Mouse (Mus musculus) limb, embryonic 10.5 days (tissue): ENCODE results near the gene Phldb3. TPM values are rescaled to one million over a fixed set of nuclear protein-coding genes. Genes with fewer than 3 reads are reported as not detected.

Experiments used
- DNase-seq: peaks from one replicate; pipeline ENCODE4 v3.0.0-alpha.2; 2017; ENCODE audit warnings: low spot score
- H3K27ac ChIP-seq: fragments of 300-500 bp; sonication (generic); 2 replicates; pipeline ENCODE4 v1.5.1; 2016; ENCODE audit warnings: mild to moderate bottlenecking
- H3K27me3 ChIP-seq: fragments of 300-500 bp; sonication (generic); 2 replicates; pipeline ENCODE4 v1.6.1; 2016; ENCODE audit warnings: low read depth, mild to moderate bottlenecking; ENCODE audit not compliant: poor library complexity, severe bottlenecking
- H3K36me3 ChIP-seq: fragments of 300-500 bp; sonication (generic); 2 replicates; pipeline ENCODE4 v1.6.1; 2016; ENCODE audit warnings: mild to moderate bottlenecking, moderate library complexity
- H3K4me1 ChIP-seq: fragments of 300-500 bp; sonication (generic); 2 replicates; pipeline ENCODE4 v1.6.1; 2016
- H3K4me3 ChIP-seq: fragments of 300-500 bp; sonication (generic); 2 replicates; pipeline ENCODE4 v1.5.1; 2016; ENCODE audit warnings: mild to moderate bottlenecking, moderate library complexity
- H3K9me3 ChIP-seq: fragments of 300-500 bp; sonication (generic); replicated peaks from 2 replicates; pipeline ENCODE4 v1.6.1; 2016; ENCODE audit warnings: mild to moderate bottlenecking
- WGBS: fragments of 180-500 bp; shearing (Covaris S2); methylation state at CpG from one replicate; pipeline ENCODE4 v1.1.7; 2016; 5-methylcytosine and 5-hydroxymethylcytosine counted together
- polyA plus RNA-seq: library from polyadenylated mRNA; unstranded; fragments of >200 nt; fragmentation: Nextera tagmentation; extraction: Ambion mirVana; gene quantifications from 2 replicates; pipeline ENCODE4 v1.2.1, GENCODE M21; 2016

The Phldb3 gene
- polyA plus RNA-seq, 1 experiment from 2014 or later = 0.14 TPM

- peaks cover 9% of the 10 kb centered on the region for H3K27me3 ChIP-seq
- H3K27ac ChIP-seq = no peak overlapping the region
- 87% methylated on average over 7 of the region's 7 CpGs for WGBS
- DNase-seq = no peak
- H3K4me1 ChIP-seq = no peaks in the 10 kb centered on the region
- no peaks in the 10 kb centered on the region for H3K9me3 ChIP-seq
- H3K4me3 ChIP-seq = no peak overlapping the region
- no peaks in the 10 kb centered on the region for H3K36me3 ChIP-seq
These were observed 35.9 kb downstream of the Phldb3 start for GRCm38 (mm10) chr7:24646486-24646885.

- 25% methylated on average over 7 of the region's 7 CpGs for WGBS
- no peaks in the 10 kb centered on the region for H3K4me1 ChIP-seq
- no peaks in the 10 kb centered on the region for H3K36me3 ChIP-seq
- no peaks in the 10 kb centered on the region for H3K27me3 ChIP-seq
- no peak overlapping the region for H3K4me3 ChIP-seq
- no peaks in the 10 kb centered on the region for H3K9me3 ChIP-seq
- DNase-seq = peak; percentile 78
- no peak overlapping the region for H3K27ac ChIP-seq
These were observed 43.1 kb downstream of the Phldb3 start for GRCm38 (mm10) chr7:24653681-24654080.

- Histone ChIP-seq H3K4me1 (no peaks in the 10 kb centered on the region), H3K36me3 (no peaks in the 10 kb centered on the region), H3K9me3 (no peaks in the 10 kb centered on the region), H3K4me3 (no peak overlapping the region), H3K27me3 (no peaks in the 10 kb centered on the region), H3K27ac (no peak overlapping the region)
- DNase-seq = no peak
- 67% methylated on average over 12 of the region's 12 CpGs for WGBS
These were observed 49.3 kb downstream of the Phldb3 start for GRCm38 (mm10) chr7:24659737-24660357.

GRCm38 (mm10) chr7:24661118-24661904 is 50.7 kb downstream of the Phldb3 start:
- no peak for DNase-seq
- WGBS = 78% methylated on average over 17 of the region's 17 CpGs
- no peaks in the 10 kb centered on the region for H3K4me1 ChIP-seq
- H3K27ac ChIP-seq = no peak overlapping the region
- H3K4me3 ChIP-seq = no peak overlapping the region
- H3K9me3 ChIP-seq = no peaks in the 10 kb centered on the region
- H3K36me3 ChIP-seq = no peaks in the 10 kb centered on the region
- no peaks in the 10 kb centered on the region for H3K27me3 ChIP-seq

- WGBS = 14% methylated on average over 8 of the region's 8 CpGs
- Histone ChIP-seq H3K27me3 (no peaks in the 10 kb centered on the region), H3K27ac (no peak overlapping the region), H3K9me3 (no peaks in the 10 kb centered on the region), H3K36me3 (no peaks in the 10 kb centered on the region), H3K4me1 (no peaks in the 10 kb centered on the region), H3K4me3 (no peak overlapping the region)
- peak; percentile 84 for DNase-seq
These were observed 52.0 kb downstream of the Phldb3 start for GRCm38 (mm10) chr7:24662575-24662974.

- Histone ChIP-seq H3K4me3 (no peak overlapping the region), H3K9me3 (no peaks in the 10 kb centered on the region), H3K4me1 (no peaks in the 10 kb centered on the region), H3K27me3 (no peaks in the 10 kb centered on the region), H3K36me3 (no peaks in the 10 kb centered on the region), H3K27ac (no peak overlapping the region)
- 44% methylated on average over 8 of the region's 8 CpGs for WGBS
- no peak for DNase-seq
These were observed 53.7 kb downstream of the Phldb3 start for GRCm38 (mm10) chr7:24664301-24664700.

- H3K4me1 ChIP-seq = no peaks in the 10 kb centered on the region
- no peak overlapping the region for H3K27ac ChIP-seq
- WGBS = 83% methylated on average over 9 of the region's 9 CpGs
- DNase-seq = no peak
- H3K36me3 ChIP-seq = no peaks in the 10 kb centered on the region
- H3K4me3 ChIP-seq = no peak overlapping the region
- H3K9me3 ChIP-seq = no peaks in the 10 kb centered on the region
- H3K27me3 ChIP-seq = no peaks in the 10 kb centered on the region
These were observed 54.4 kb downstream of the Phldb3 start for GRCm38 (mm10) chr7:24664959-24665358.

GRCm38 (mm10) chr7:24671944-24672439 is 61.4 kb downstream of the Phldb3 start:
- H3K4me1 ChIP-seq = no peaks in the 10 kb centered on the region
- no peak overlapping the region for H3K27ac ChIP-seq
- no peak for DNase-seq
- H3K27me3 ChIP-seq = no peaks in the 10 kb centered on the region
- no peaks in the 10 kb centered on the region for H3K9me3 ChIP-seq
- no peaks in the 10 kb centered on the region for H3K36me3 ChIP-seq
- WGBS = 92% methylated on average over 23 of the region's 23 CpGs
- no peak overlapping the region for H3K4me3 ChIP-seq

GRCm38 (mm10) chr7:24676575-24676974 is 66.0 kb downstream of the Phldb3 start, which contains the start of gene Tex101:
Gene Tex101, minus strand, starts transcription at chr7:24676675.
- WGBS = 90% methylated on average over 9 of the region's 9 CpGs
- Histone ChIP-seq H3K4me3 (no peak within 1 kb of the TSS), H3K27me3 (no peaks in the 10 kb centered on the region), H3K4me1 (no peaks in the 10 kb centered on the region), H3K9me3 (no peaks in the 10 kb centered on the region), H3K36me3 (no peaks in the 10 kb centered on the region), H3K27ac (no peak within 1 kb of the TSS)
- no peak for DNase-seq

Other genes with a start within 250 kb of the Phldb3 start
- 3.6 and 4.0 TPM in 2 replicates for gene Kcnn4, start 240.5 kb upstream of the Phldb3 start, polyA plus RNA-seq
- gene Smg9, start 211.1 kb upstream of the Phldb3 start, polyA plus RNA-seq = 28.3 and 29.0 TPM in 2 replicates
- gene Irgc1, start 158.5 kb upstream of the Phldb3 start, polyA plus RNA-seq = not detected in 2 replicates
- gene Plaur, start 148.3 kb upstream of the Phldb3 start, polyA plus RNA-seq = 2.2 and 2.5 TPM in 2 replicates
- 2.9 and 4.5 TPM in 2 replicates for gene Cadm4, start 128.7 kb upstream of the Phldb3 start, polyA plus RNA-seq
- gene Zfp428, start 103.8 kb upstream of the Phldb3 start, polyA plus RNA-seq = 107 and 130 TPM in 2 replicates
- 1.0 and 1.4 TPM in 2 replicates for gene AC161166.1, start 98.3 kb upstream of the Phldb3 start, polyA plus RNA-seq
- gene Irgq, start 80.1 kb upstream of the Phldb3 start, polyA plus RNA-seq = 6.5 and 8.4 TPM in 2 replicates
- gene Pinlyp, start 64.6 kb upstream of the Phldb3 start, polyA plus RNA-seq = not detected in 2 replicates
- 163 and 182 TPM in 2 replicates for gene Xrcc1, start 64.5 kb upstream of the Phldb3 start, polyA plus RNA-seq
- 27.1 and 31.9 TPM in 2 replicates for gene Ethe1, start 23.2 kb upstream of the Phldb3 start, polyA plus RNA-seq
- gene Zfp575, start 23.1 kb upstream of the Phldb3 start, polyA plus RNA-seq = 1.6 and 2.6 TPM in 2 replicates
- gene Lypd3, start 25.8 kb downstream of the Phldb3 start, polyA plus RNA-seq = 1.5 and 2.2 TPM in 2 replicates
- gene Tex101, start 65.9 kb downstream of the Phldb3 start, polyA plus RNA-seq = not detected in 2 replicates
- not detected in 2 replicates for gene BC049730, start 98.5 kb downstream of the Phldb3 start, polyA plus RNA-seq
- gene Gm4763, start 116.1 kb downstream of the Phldb3 start, polyA plus RNA-seq = not detected in 2 replicates
- not detected in 2 replicates for gene Cd177, start 149.5 kb downstream of the Phldb3 start, polyA plus RNA-seq
- gene Ceacam10, start 166.4 kb downstream of the Phldb3 start, polyA plus RNA-seq = 0.20 and 0.34 TPM in 2 replicates